Mouse (Mus musculus) erythroblast, embryonic 14.5 days (primary cell): ENCODE data around the gene Rabepk.

ENCODE experiments used
- GATA1 ChIP-seq: IDR thresholded peaks from 2 replicates; pipeline ENCODE4 v1.6.1; 2012; ENCODE audit warnings: low read length, inconsistent platforms, mixed read lengths
- TAL1 ChIP-seq: IDR thresholded peaks from 3 replicates; pipeline ENCODE4 v1.6.1; 2012; ENCODE audit warnings: low read length, inconsistent platforms, mixed read lengths

DNA sequence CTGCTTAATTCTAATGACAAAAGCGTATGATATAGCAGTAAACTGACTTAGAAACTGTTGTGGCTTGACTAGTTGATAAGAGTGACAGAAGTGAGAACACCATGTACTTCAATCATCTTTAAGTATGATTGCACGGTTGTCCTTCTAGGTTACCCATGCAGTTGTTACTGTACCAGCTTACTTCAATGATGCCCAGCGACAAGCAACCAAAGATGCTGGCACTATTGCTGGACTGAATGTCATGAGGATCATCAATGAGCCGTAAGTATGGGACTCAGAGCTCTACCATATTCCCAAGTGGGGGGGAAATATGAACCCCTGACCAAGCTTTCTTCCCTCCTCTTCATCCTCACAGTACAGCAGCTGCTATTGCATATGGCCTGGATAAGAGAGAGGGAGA lies 26.0 kb downstream of the Rabepk start:
- TF ChIP-seq GATA1 (no peak), TAL1 (no peak)
